Mouse (Mus musculus): ENCODE results near the gene Lrp3. TPM values are rescaled to one million over a fixed set of nuclear protein-coding genes. Genes with fewer than 3 reads are reported as not detected.

Gene Lrp3
- polyA plus RNA-seq, 1 experiment from 2014 or later = 9.0 TPM

DNA sequence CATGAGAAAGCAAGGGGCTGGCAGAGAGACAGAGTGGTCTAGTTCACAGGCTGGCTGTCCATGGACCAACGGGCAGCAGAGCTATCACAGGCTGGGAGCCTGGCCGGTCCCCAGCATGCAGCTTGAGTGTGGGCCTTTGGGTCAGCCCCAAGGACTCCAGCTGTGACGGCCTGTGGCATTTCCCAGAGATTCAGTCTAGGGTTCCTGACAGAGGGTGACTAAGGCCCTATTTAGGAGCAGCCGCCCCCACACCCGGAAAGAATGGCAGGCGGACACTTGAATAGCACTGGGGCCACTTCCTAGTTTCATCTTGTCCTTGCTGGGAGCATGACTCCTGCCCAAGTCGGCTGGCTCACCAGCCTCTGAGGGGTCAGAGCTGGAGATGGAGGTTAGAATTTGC is 51.7 kb downstream of the Lrp3 start:
- Histone ChIP-seq H3K36me3 (ENCODE audit: control insufficient read depth, insufficient read depth, low read length) (no peaks in the 10 kb centered on the region), H3K4me2 (replicated peaks; ENCODE audit: low read depth, low read length) (no peak overlapping the region), H3K27ac (ENCODE audit: low read length) (no peak overlapping the region), H3K27me3 (ENCODE audit: control insufficient read depth, insufficient read depth, low read length) (no peaks in the 10 kb centered on the region), H3K9ac (replicated peaks; ENCODE audit: low read depth, low read length) (no peak overlapping the region), H3K4me3 (ENCODE audit: low read depth, low read length) (no peak overlapping the region), H3K4me1 (ENCODE audit: control insufficient read depth, insufficient read depth, low read length) (no peaks in the 10 kb centered on the region), H3K9me3 (ENCODE audit: control insufficient read depth, low read depth, low read length) (no peaks in the 10 kb centered on the region)
- WGBS = 70% methylated on average over 7 of the region's 7 CpGs
- ATAC-seq (ENCODE audit: insufficient number of reproducible peaks, insufficient read depth, low FRiP score, low read depth) = no peak

DNA sequence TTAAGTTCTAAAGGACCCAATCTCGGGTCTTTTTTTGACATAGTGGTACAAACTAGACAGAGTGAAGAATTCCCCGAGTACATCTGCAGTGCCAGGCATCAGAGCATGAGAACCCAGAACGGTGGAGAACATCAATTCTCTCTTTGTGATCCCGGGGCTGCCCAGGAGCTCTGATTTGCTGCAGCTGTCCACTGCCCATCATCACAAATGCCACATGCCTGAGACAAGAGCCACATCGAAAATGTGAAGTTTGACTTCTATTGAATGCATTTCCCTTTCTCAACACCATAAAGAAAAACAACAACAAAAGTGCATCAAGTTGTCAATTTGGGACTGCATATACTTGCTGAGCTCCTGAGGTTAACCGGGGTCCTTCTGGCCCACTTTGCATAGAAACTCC is 52.9 kb downstream of the Lrp3 start:
- no peak overlapping the region for H3K4me2 ChIP-seq (replicated peaks; ENCODE audit: low read depth, low read length)
- no peak overlapping the region for H3K27ac ChIP-seq (ENCODE audit: low read length)
- H3K4me3 ChIP-seq (ENCODE audit: low read depth, low read length) = no peak overlapping the region
- H3K4me1 ChIP-seq (ENCODE audit: control insufficient read depth, insufficient read depth, low read length) = no peaks in the 10 kb centered on the region
- 79% methylated on average over 6 of the region's 6 CpGs for WGBS
- H3K9me3 ChIP-seq (ENCODE audit: control insufficient read depth, low read depth, low read length) = no peaks in the 10 kb centered on the region
- no peaks in the 10 kb centered on the region for H3K36me3 ChIP-seq (ENCODE audit: control insufficient read depth, insufficient read depth, low read length)
- ATAC-seq (ENCODE audit: insufficient number of reproducible peaks, insufficient read depth, low FRiP score, low read depth) = no peak
- no peak overlapping the region for H3K9ac ChIP-seq (replicated peaks; ENCODE audit: low read depth, low read length)
- H3K27me3 ChIP-seq (ENCODE audit: control insufficient read depth, insufficient read depth, low read length) = no peaks in the 10 kb centered on the region

GRCm38 (mm10) chr7:35157512-35157911 is 57.8 kb downstream of the Lrp3 start:
- no peak for ATAC-seq (ENCODE audit: insufficient number of reproducible peaks, insufficient read depth, low FRiP score, low read depth)
- Histone ChIP-seq H3K27ac (ENCODE audit: low read length) (no peak overlapping the region), H3K4me2 (replicated peaks; ENCODE audit: low read depth, low read length) (no peak overlapping the region), H3K27me3 (ENCODE audit: control insufficient read depth, insufficient read depth, low read length) (no peaks in the 10 kb centered on the region), H3K4me1 (ENCODE audit: control insufficient read depth, insufficient read depth, low read length) (no peaks in the 10 kb centered on the region), H3K36me3 (ENCODE audit: control insufficient read depth, insufficient read depth, low read length) (no peaks in the 10 kb centered on the region), H3K9ac (replicated peaks; ENCODE audit: low read depth, low read length) (no peak overlapping the region), H3K9me3 (ENCODE audit: control insufficient read depth, low read depth, low read length) (no peaks in the 10 kb centered on the region), H3K4me3 (ENCODE audit: low read depth, low read length) (no peak overlapping the region)
- 69% methylated on average over 3 of the region's 3 CpGs for WGBS

- H3K36me3 ChIP-seq (ENCODE audit: control insufficient read depth, insufficient read depth, low read length) = no peaks in the 10 kb centered on the region
- H3K27me3 ChIP-seq (ENCODE audit: control insufficient read depth, insufficient read depth, low read length) = no peaks in the 10 kb centered on the region
- no peak overlapping the region for H3K4me2 ChIP-seq (replicated peaks; ENCODE audit: low read depth, low read length)
- WGBS = 64% methylated on average over 16 of the region's 16 CpGs
- no peak overlapping the region for H3K9ac ChIP-seq (replicated peaks; ENCODE audit: low read depth, low read length)
- no peaks in the 10 kb centered on the region for H3K4me1 ChIP-seq (ENCODE audit: control insufficient read depth, insufficient read depth, low read length)
- no peak overlapping the region for H3K4me3 ChIP-seq (ENCODE audit: low read depth, low read length)
- no peaks in the 10 kb centered on the region for H3K9me3 ChIP-seq (ENCODE audit: control insufficient read depth, low read depth, low read length)
- no peak for ATAC-seq (ENCODE audit: insufficient number of reproducible peaks, insufficient read depth, low FRiP score, low read depth)
- no peak overlapping the region for H3K27ac ChIP-seq (ENCODE audit: low read length)
Observed at GRCm38 (mm10) chr7:35156561-35157477, 58.5 kb downstream of the Lrp3 start.

DNA sequence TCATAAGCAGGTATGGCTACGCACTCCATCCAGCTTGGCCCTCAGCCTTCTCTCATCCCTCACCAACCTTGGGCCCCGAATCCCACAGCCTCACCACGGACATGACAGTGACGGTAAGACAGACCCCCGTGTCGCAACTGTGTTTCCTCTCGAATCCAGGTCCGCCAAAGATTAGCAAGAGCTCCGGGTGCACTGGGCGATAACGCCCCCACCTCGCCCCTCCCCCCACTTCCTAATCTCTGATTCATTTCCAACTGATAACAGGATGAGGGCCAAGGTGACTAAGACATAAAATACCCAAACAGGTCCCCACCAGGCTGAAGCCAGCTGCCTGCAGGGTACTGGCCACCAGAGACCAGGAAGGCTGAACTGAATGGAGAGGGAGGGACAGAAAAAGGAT is 60.8 kb downstream of the Lrp3 start:
- Histone ChIP-seq H3K4me1 (ENCODE audit: control insufficient read depth, insufficient read depth, low read length) (0 out of 2 replicates have a peak, but pooled peaks cover 5% of the 10 kb centered on the region), H3K36me3 (ENCODE audit: control insufficient read depth, insufficient read depth, low read length) (no peaks in the 10 kb centered on the region), H3K4me2 (replicated peaks; ENCODE audit: low read depth, low read length) (no peak overlapping the region), H3K27me3 (ENCODE audit: control insufficient read depth, insufficient read depth, low read length) (no peaks in the 10 kb centered on the region), H3K9me3 (ENCODE audit: control insufficient read depth, low read depth, low read length) (no peaks in the 10 kb centered on the region), H3K4me3 (ENCODE audit: low read depth, low read length) (no peak overlapping the region), H3K27ac (ENCODE audit: low read length) (no peak overlapping the region), H3K9ac (replicated peaks; ENCODE audit: low read depth, low read length) (no peak overlapping the region)
- no peak for ATAC-seq (ENCODE audit: insufficient number of reproducible peaks, insufficient read depth, low FRiP score, low read depth)
- 67% methylated on average over 12 of the region's 12 CpGs for WGBS

GRCm38 (mm10) chr7:35150860-35151259 is 64.4 kb downstream of the Lrp3 start:
- no peak for ATAC-seq (ENCODE audit: insufficient number of reproducible peaks, insufficient read depth, low FRiP score, low read depth)
- no peak overlapping the region for H3K27ac ChIP-seq (ENCODE audit: low read length)
- no peak overlapping the region for H3K4me2 ChIP-seq (replicated peaks; ENCODE audit: low read depth, low read length)
- no peak overlapping the region for H3K9ac ChIP-seq (replicated peaks; ENCODE audit: low read depth, low read length)
- H3K4me1 ChIP-seq (ENCODE audit: control insufficient read depth, insufficient read depth, low read length) = 0 out of 2 replicates have a peak, but pooled peaks cover 6% of the 10 kb centered on the region
- H3K9me3 ChIP-seq (ENCODE audit: control insufficient read depth, low read depth, low read length) = no peaks in the 10 kb centered on the region
- H3K4me3 ChIP-seq (ENCODE audit: low read depth, low read length) = no peak overlapping the region
- no peaks in the 10 kb centered on the region for H3K27me3 ChIP-seq (ENCODE audit: control insufficient read depth, insufficient read depth, low read length)
- WGBS = 76% methylated on average over 5 of the region's 5 CpGs
- H3K36me3 ChIP-seq (ENCODE audit: control insufficient read depth, insufficient read depth, low read length) = no peaks in the 10 kb centered on the region

Other genes starting within 250 kb of the Lrp3 start
- 34.0 and 36.2 TPM in 2 replicates for gene Cebpg, start 158.9 kb downstream of the Lrp3 start, polyA plus RNA-seq (2014; fragmentation: Nextera tagmentation; extraction: Ambion mirVana)
- 3.7 and 4.0 TPM in 2 replicates for gene Cebpa, start 96.2 kb downstream of the Lrp3 start, polyA plus RNA-seq (2014; fragmentation: Nextera tagmentation; extraction: Ambion mirVana)
- 3.5 and 5.0 TPM in 2 replicates for gene Slc7a10, start 29.1 kb downstream of the Lrp3 start, polyA plus RNA-seq (2014; fragmentation: Nextera tagmentation; extraction: Ambion mirVana)
- gene Gpatch1, start 102.9 kb upstream of the Lrp3 start, polyA plus RNA-seq (2014; fragmentation: Nextera tagmentation; extraction: Ambion mirVana) = 17.3 TPM in 2 replicates
- gene Rhpn2, start 118.7 kb upstream of the Lrp3 start, polyA plus RNA-seq (2014; fragmentation: Nextera tagmentation; extraction: Ambion mirVana) = 24.1 and 24.9 TPM in 2 replicates
- 14.4 and 16.4 TPM in 2 replicates for gene Faap24, start 181.3 kb upstream of the Lrp3 start, polyA plus RNA-seq (2014; fragmentation: Nextera tagmentation; extraction: Ambion mirVana)
- gene Cep89, start 181.5 kb upstream of the Lrp3 start, polyA plus RNA-seq (2014; fragmentation: Nextera tagmentation; extraction: Ambion mirVana) = 39.6 and 46.6 TPM in 2 replicates
- gene Slc7a9, start 233.3 kb upstream of the Lrp3 start, polyA plus RNA-seq (2014; fragmentation: Nextera tagmentation; extraction: Ambion mirVana) = 0.29 and 0.85 TPM in 2 replicates